Mouse (Mus musculus): ENCODE results near the gene Gm43191.

The Gm43191 gene

GRCm38 (mm10) chr3:116618855-116619254 is 62.2 kb downstream of the Gm43191 start:
- no peak for DNase-seq

- no peak for DNase-seq
Observed at GRCm38 (mm10) chr3:116615318-116616068, 65.6 kb downstream of the Gm43191 start.

- no peak for DNase-seq
Observed at GRCm38 (mm10) chr3:116614295-116614892, 66.7 kb downstream of the Gm43191 start, which contains the start of gene Trmt13. Gene Trmt13, minus strand, starts transcription at chr3:116614587.

- no peak for DNase-seq
Observed at GRCm38 (mm10) chr3:116604570-116604969, 76.5 kb downstream of the Gm43191 start.

GRCm38 (mm10) chr3:116601781-116602180 is 79.3 kb downstream of the Gm43191 start:
- DNase-seq, result no peak

GRCm38 (mm10) chr3:116601005-116601404 is 80.1 kb downstream of the Gm43191 start:
- no peak for DNase-seq

- DNase-seq, result no peak
Observed at GRCm38 (mm10) chr3:116599705-116600104, 81.4 kb downstream of the Gm43191 start.

GRCm38 (mm10) chr3:116595603-116595991 is 85.5 kb downstream of the Gm43191 start:
- DNase-seq, result no peak

GRCm38 (mm10) chr3:116594728-116595602 is 86.1 kb downstream of the Gm43191 start, which contains the start of gene Sass6:
Gene Sass6, plus strand, starts transcription at chr3:116594982.
- peak; percentile 98 for DNase-seq

GRCm38 (mm10) chr3:116594076-116594727 is 86.9 kb downstream of the Gm43191 start:
- DNase-seq, result no peak
